Mouse (Mus musculus) spleen, postnatal 14 days (tissue): ENCODE results near the gene Gm19345.
A peak's percentile ranks its signal among the peaks of the same experiment; 100 is the strongest.

Experiments used
- DNase-seq, 2 experiments: peaks; one replicate each; pipeline ENCODE4 v3.0.0; 2021 to 2022; ENCODE audit warnings: low spot score in 2 of 2

Gene Gm19345

GRCm38 (mm10) chr7:19829694-19830093 lies 22.1 kb upstream of the Gm19345 start:
- DNase-seq, result no peak

GRCm38 (mm10) chr7:19830682-19831156 lies 21.1 kb upstream of the Gm19345 start:
- DNase-seq, result peak in 1 of 2 experiments; percentile 42

GRCm38 (mm10) chr7:19831837-19832236 lies 20.0 kb upstream of the Gm19345 start:
- no peak for DNase-seq

GRCm38 (mm10) chr7:19834055-19834454 lies 17.7 kb upstream of the Gm19345 start:
- no peak for DNase-seq

GRCm38 (mm10) chr7:19836843-19837242 lies 15.0 kb upstream of the Gm19345 start:
- no peak for DNase-seq

- no peak for DNase-seq
Observed at GRCm38 (mm10) chr7:19840371-19840770, 11.4 kb upstream of the Gm19345 start.

GRCm38 (mm10) chr7:19840936-19841335 lies 10.9 kb upstream of the Gm19345 start:
- DNase-seq, result no peak

GRCm38 (mm10) chr7:19841686-19842413 lies 10.0 kb upstream of the Gm19345 start:
- no peak for DNase-seq

GRCm38 (mm10) chr7:19842885-19843504 lies 8.8 kb upstream of the Gm19345 start:
- DNase-seq, result no peak

GRCm38 (mm10) chr7:19843561-19843960 lies 8.2 kb upstream of the Gm19345 start:
- DNase-seq, result peak; percentile 53 to 67

GRCm38 (mm10) chr7:19844521-19845171 lies 7.2 kb upstream of the Gm19345 start:
- DNase-seq, result no peak

GRCm38 (mm10) chr7:19853526-19853925 lies 1.7 kb downstream of the Gm19345 start:
- no peak for DNase-seq

- no peak for DNase-seq
Observed at GRCm38 (mm10) chr7:19855663-19856062, 3.9 kb downstream of the Gm19345 start.

- no peak for DNase-seq
Observed at GRCm38 (mm10) chr7:19856283-19856682, 4.5 kb downstream of the Gm19345 start.

- no peak for DNase-seq
Observed at GRCm38 (mm10) chr7:19859740-19860139, 7.9 kb downstream of the Gm19345 start.

GRCm38 (mm10) chr7:19861199-19861598 lies 9.4 kb downstream of the Gm19345 start, which contains the start of gene Ceacam16:
Gene Ceacam16 (minus strand): TSS chr7:19861299.
- DNase-seq, result no peak

- DNase-seq, result no peak
Observed at GRCm38 (mm10) chr7:19864241-19864640, 12.4 kb downstream of the Gm19345 start.

GRCm38 (mm10) chr7:19865246-19866036 lies 13.6 kb downstream of the Gm19345 start:
- no peak for DNase-seq

- DNase-seq, result no peak
Observed at GRCm38 (mm10) chr7:19866490-19866889, 14.7 kb downstream of the Gm19345 start.

GRCm38 (mm10) chr7:19867751-19868399 lies 16.1 kb downstream of the Gm19345 start:
- no peak for DNase-seq

- DNase-seq, result peak; percentile 24 to 47
Observed at GRCm38 (mm10) chr7:19871137-19871621, 19.4 kb downstream of the Gm19345 start.
